Mouse (Mus musculus) cortical plate, adult 2 months (tissue): ENCODE data around the gene Ncdn.

ENCODE experiments used
- CTCF ChIP-seq: fragments of 200-500 bp; IDR thresholded peaks from 2 replicates; pipeline ENCODE4 v1.5.1; 2011; ENCODE audit warnings: mild to moderate bottlenecking, control low read depth, low read length; ENCODE audit not compliant: insufficient read depth; ENCODE audit errors: extremely low read depth
- POLR2A ChIP-seq: fragments of 200-500 bp; IDR thresholded peaks from 2 replicates; pipeline ENCODE4 v1.6.1; 2011; ENCODE audit warnings: mild to moderate bottlenecking, low read length, control low read depth; ENCODE audit not compliant: insufficient read depth; ENCODE audit errors: extremely low read depth

DNA sequence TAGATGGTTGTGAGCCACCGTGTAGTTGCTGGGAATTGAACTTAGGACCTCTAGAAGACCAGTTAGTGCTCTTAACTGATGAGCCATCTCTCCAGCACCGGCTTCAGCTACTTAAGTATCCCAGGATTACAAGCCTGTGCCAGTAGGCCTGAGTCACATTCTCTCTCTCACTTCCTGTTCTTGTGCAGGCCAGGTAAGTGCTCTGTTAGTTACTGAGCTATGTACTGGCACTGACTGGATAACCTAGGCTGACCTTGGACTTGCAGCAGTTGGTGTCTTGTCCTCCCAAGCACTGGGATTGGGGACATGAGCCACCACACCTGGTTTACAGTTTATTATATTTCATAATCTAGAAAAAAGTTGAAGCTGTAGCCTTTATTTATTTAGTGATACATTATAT is 10.2 kb upstream of the Ncdn start:
- TF ChIP-seq POLR2A (no peak), CTCF (no peak)
